Mouse (Mus musculus) myocyte (in vitro differentiated cells): Measurements from ENCODE around the gene Arvcf.

Experiments
- CEBPB ChIP-seq: IDR thresholded peaks from 2 replicates; pipeline ENCODE4 v1.6.1; 2011; ENCODE audit warnings: mild to moderate bottlenecking, moderate library complexity; ENCODE audit not compliant: poor library complexity, insufficient read depth, severe bottlenecking
- E2F4 ChIP-seq: IDR thresholded peaks from one replicate; pipeline ENCODE4 v1.6.1; 2011; ENCODE audit warnings: mild to moderate bottlenecking, control low read depth, moderate library complexity; ENCODE audit not compliant: insufficient read depth
- MAX ChIP-seq: IDR thresholded peaks from one replicate; pipeline ENCODE4 v1.6.1; 2011; ENCODE audit warnings: low read depth, mild to moderate bottlenecking, control low read depth
- MYOG ChIP-seq, 3 experiments: IDR thresholded peaks; one replicate each; pipeline ENCODE4 v1.6.1; 2011; ENCODE audit warnings: control low read depth in 2 of 3, low read depth in 2 of 3, mild to moderate bottlenecking in 2 of 3; ENCODE audit not compliant: insufficient read length in 2 of 3, control insufficient read depth in 1 of 3, insufficient read depth in 1 of 3
- POLR2A ChIP-seq: IDR thresholded peaks from one replicate; pipeline ENCODE4 v1.6.1; 2011; ENCODE audit warnings: low read depth, mild to moderate bottlenecking, control low read depth, moderate library complexity; ENCODE audit not compliant: insufficient read length
- USF1 ChIP-seq: IDR thresholded peaks from one replicate; pipeline ENCODE4 v1.6.1; 2011; ENCODE audit warnings: low read depth, mild to moderate bottlenecking, control low read depth, moderate library complexity

DNA sequence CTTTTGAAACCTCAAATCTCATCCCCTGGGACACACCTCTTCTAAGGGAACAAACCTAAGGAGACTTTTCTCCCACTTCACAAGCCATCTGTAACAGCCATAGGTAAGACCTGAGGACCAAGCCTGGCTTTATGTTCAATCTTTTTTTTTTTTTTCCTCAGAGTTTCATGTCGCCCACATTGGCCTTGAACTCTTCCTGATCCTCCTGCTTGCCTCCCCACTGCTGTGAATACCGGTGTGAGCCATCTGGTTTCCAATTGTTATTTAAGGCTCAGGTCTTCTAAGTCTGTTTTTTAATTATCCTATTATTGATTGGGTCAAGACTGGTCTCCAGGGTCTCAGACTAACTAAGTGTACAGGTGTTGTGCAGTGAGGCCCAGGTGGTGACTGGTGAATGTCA is 26.5 kb upstream of the Arvcf start:
- TF ChIP-seq E2F4 (no peak), POLR2A (no peak), CEBPB (no peak), USF1 (no peak), MAX (no peak), MYOG (IDR thresholded peaks at IDR 0.05; ENCODE audit: control insufficient read depth in 1 of 3, insufficient read depth in 1 of 3, insufficient read length in 2 of 3, low read depth in 2 of 3) (no peak)
